ENCODE assay signal across 25 mouse cellular contexts in the genomic region with DNA sequence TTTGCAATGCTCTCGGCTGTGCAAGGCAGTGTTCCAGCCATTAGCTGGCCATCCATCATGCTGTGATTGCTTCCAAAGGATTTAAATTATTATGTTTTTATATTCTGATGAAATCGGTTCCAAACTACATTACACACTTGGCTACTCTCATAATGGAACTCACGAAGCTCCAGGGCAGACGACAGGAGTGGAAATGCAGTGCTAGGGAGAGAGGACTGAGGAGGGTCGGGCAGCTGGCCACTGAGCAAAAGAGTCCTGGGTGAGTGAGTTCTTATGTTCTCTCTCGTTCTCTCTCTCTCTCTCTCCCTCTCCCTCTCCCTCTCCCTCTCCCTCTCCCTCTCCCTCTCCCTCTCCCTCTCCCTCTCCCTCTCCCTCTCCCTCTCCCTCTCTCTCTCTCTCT.
DNase-seq lines count a peak whose midpoint lies in the region; ATAC-seq and TF ChIP-seq lines count a peak whose summit lies in the region.
"Had no signal": no experiment of that assay in that cellular context is flagged by ENCODE, and none has a peak within 500 bp of the region (broad histone marks: within the 10 kb centered on the region; RNA-seq: fewer than 3 reads in every experiment).

No protein-coding gene starts in this region.

- no peak overlapping the region for H3K4me3 ChIP-seq in embryonic facial prominence, embryonic 14.5 days (ENCODE audit: low read depth, low read length)
- no peak overlapping the region for H3K4me3 ChIP-seq in embryonic facial prominence, embryonic 10.5 days
- H3K4me3 ChIP-seq in kidney, postnatal 0 days (replicated peaks; ENCODE audit: low read depth, low read length) = no peak overlapping the region
- no peak overlapping the region for H3K4me3 ChIP-seq in kidney, embryonic 16.5 days (ENCODE audit: low read length)
- H3K4me3 ChIP-seq in midbrain, postnatal 0 days (ENCODE audit: low read depth, low read length) = no peak overlapping the region
- no peak overlapping the region for H3K4me3 ChIP-seq in midbrain, embryonic 15.5 days
- H3K4me3 ChIP-seq in neural tube, embryonic 15.5 days (replicated peaks) = no peak overlapping the region
- H3K4me3 ChIP-seq: embryonic facial prominence, embryonic 15.5 days; forebrain, embryonic 12.5 days; heart, embryonic 13.5 days; hindbrain, embryonic 13.5 days; limb, embryonic 13.5 days had no signal

- TF ChIP-seq CTCF in kidney, postnatal 0 days (IDR thresholded peaks at IDR 0.05; ENCODE audit: low read depth) = no peak
- TF ChIP-seq CTCF in midbrain, postnatal 0 days (IDR thresholded peaks at IDR 0.05) = no peak

- peak; percentile 4 for DNase-seq in embryonic facial prominence, embryonic 14.5 days (ENCODE audit: low spot score)
- DNase-seq in embryonic facial prominence, embryonic 10.5 days (ENCODE audit: low spot score) = no peak
- DNase-seq in kidney, postnatal 0 days (ENCODE audit: low spot score) = peak; percentile 9
- DNase-seq in midbrain, postnatal 0 days (ENCODE audit: low spot score) = peak; percentile 19
- DNase-seq: adrenal gland, postnatal 10 days; cerebellum, adult 11 months; cerebellum, adult 9-10 months; forebrain, postnatal 0 days; heart, postnatal 10 days; kidney, adult 8-10 months; kidney, postnatal 25 days; lung, postnatal 36 days; right cerebral cortex, postnatal 4 days; thymus, postnatal 4 days had no signal

- ATAC-seq in embryonic facial prominence, embryonic 14.5 days (ENCODE audit: low read depth) = no peak
- no peak for ATAC-seq in kidney, postnatal 0 days (replicated peaks; ENCODE audit: low FRiP score, low read depth)
- no peak for ATAC-seq in kidney, embryonic 16.5 days (ENCODE audit: low FRiP score, low TSS enrichment)
- no peak for ATAC-seq in midbrain, postnatal 0 days (ENCODE audit: low FRiP score)
- no peak for ATAC-seq in midbrain, embryonic 15.5 days (replicated peaks)
- ATAC-seq in neural tube, embryonic 15.5 days (ENCODE audit: low FRiP score) = peak; percentile 45; the same call in 1 of the 2 replicates
- ATAC-seq: forebrain, postnatal 0 days had no signal

- H3K27ac ChIP-seq in embryonic facial prominence, embryonic 14.5 days (replicated peaks; ENCODE audit: low read depth, low read length) = no peak overlapping the region
- no peak overlapping the region for H3K27ac ChIP-seq in embryonic facial prominence, embryonic 10.5 days (replicated peaks)
- H3K27ac ChIP-seq in kidney, postnatal 0 days = no peak overlapping the region
- no peak overlapping the region for H3K27ac ChIP-seq in kidney, embryonic 16.5 days (ENCODE audit: low read length)
- no peak overlapping the region for H3K27ac ChIP-seq in midbrain, postnatal 0 days (ENCODE audit: low read depth, low read length)
- no peak overlapping the region for H3K27ac ChIP-seq in midbrain, embryonic 15.5 days
- H3K27ac ChIP-seq in neural tube, embryonic 15.5 days (replicated peaks) = no peak overlapping the region
- H3K27ac ChIP-seq: embryonic facial prominence, embryonic 15.5 days; forebrain, embryonic 12.5 days; heart, embryonic 13.5 days; hindbrain, embryonic 13.5 days; limb, embryonic 13.5 days had no signal

- no peaks in the 10 kb centered on the region for H3K9me3 ChIP-seq in embryonic facial prominence, embryonic 14.5 days (ENCODE audit: control insufficient read depth, low read length)
- H3K9me3 ChIP-seq in embryonic facial prominence, embryonic 10.5 days = no peaks in the 10 kb centered on the region
- H3K9me3 ChIP-seq in kidney, postnatal 0 days (replicated peaks; ENCODE audit: low read length) = no peaks in the 10 kb centered on the region
- no peaks in the 10 kb centered on the region for H3K9me3 ChIP-seq in kidney, embryonic 16.5 days (ENCODE audit: low read length)
- no peaks in the 10 kb centered on the region for H3K9me3 ChIP-seq in midbrain, postnatal 0 days (ENCODE audit: low read length)
- no peaks in the 10 kb centered on the region for H3K9me3 ChIP-seq in midbrain, embryonic 15.5 days
- H3K9me3 ChIP-seq in neural tube, embryonic 15.5 days (replicated peaks) = no peaks in the 10 kb centered on the region
- H3K9me3 ChIP-seq: embryonic facial prominence, embryonic 15.5 days; forebrain, embryonic 12.5 days; G1E; heart, embryonic 13.5 days; hindbrain, embryonic 13.5 days; limb, embryonic 13.5 days had no signal

- H3K4me2 ChIP-seq in embryonic facial prominence, embryonic 14.5 days (ENCODE audit: low read depth, low read length) = no peak overlapping the region
- H3K4me2 ChIP-seq in kidney, postnatal 0 days (ENCODE audit: low read length) = no peak overlapping the region
- no peak overlapping the region for H3K4me2 ChIP-seq in kidney, embryonic 16.5 days (replicated peaks; ENCODE audit: low read depth, low read length)
- H3K4me2 ChIP-seq in midbrain, postnatal 0 days (ENCODE audit: low read depth, low read length, poor library complexity, severe bottlenecking) = no peak overlapping the region
- H3K4me2 ChIP-seq in midbrain, embryonic 15.5 days = no peak overlapping the region
- H3K4me2 ChIP-seq in neural tube, embryonic 15.5 days = no peak overlapping the region
- H3K4me2 ChIP-seq: embryonic facial prominence, embryonic 15.5 days; forebrain, embryonic 12.5 days; heart, embryonic 13.5 days; hindbrain, embryonic 13.5 days; limb, embryonic 13.5 days; liver, embryonic 11.5 days; midbrain, embryonic 11.5 days had no signal

- no peaks in the 10 kb centered on the region for H3K36me3 ChIP-seq in embryonic facial prominence, embryonic 14.5 days (ENCODE audit: control insufficient read depth, insufficient read depth, low read length)
- no peaks in the 10 kb centered on the region for H3K36me3 ChIP-seq in embryonic facial prominence, embryonic 10.5 days (replicated peaks)
- H3K36me3 ChIP-seq in kidney, postnatal 0 days (ENCODE audit: insufficient read depth, low read length) = no peaks in the 10 kb centered on the region
- H3K36me3 ChIP-seq in kidney, embryonic 16.5 days (ENCODE audit: insufficient read depth, low read length) = no peaks in the 10 kb centered on the region
- no peaks in the 10 kb centered on the region for H3K36me3 ChIP-seq in midbrain, postnatal 0 days (ENCODE audit: insufficient read depth, low read length)
- H3K36me3 ChIP-seq in midbrain, embryonic 15.5 days (replicated peaks) = no peaks in the 10 kb centered on the region
- no peaks in the 10 kb centered on the region for H3K36me3 ChIP-seq in neural tube, embryonic 15.5 days
- H3K36me3 ChIP-seq: embryonic facial prominence, embryonic 15.5 days; forebrain, embryonic 12.5 days; G1E; heart, embryonic 13.5 days; hindbrain, embryonic 13.5 days; limb, embryonic 13.5 days had no signal

- H3K27me3 ChIP-seq in embryonic facial prominence, embryonic 14.5 days (replicated peaks; ENCODE audit: control insufficient read depth, insufficient read depth, low read length) = no peaks in the 10 kb centered on the region
- no peaks in the 10 kb centered on the region for H3K27me3 ChIP-seq in embryonic facial prominence, embryonic 10.5 days (replicated peaks; ENCODE audit: low read depth, poor library complexity, severe bottlenecking)
- H3K27me3 ChIP-seq in kidney, postnatal 0 days (ENCODE audit: insufficient read depth, low read length) = no peaks in the 10 kb centered on the region
- H3K27me3 ChIP-seq in kidney, embryonic 16.5 days (ENCODE audit: insufficient read depth, low read length) = no peaks in the 10 kb centered on the region
- no peaks in the 10 kb centered on the region for H3K27me3 ChIP-seq in midbrain, postnatal 0 days (ENCODE audit: insufficient read depth, low read length)
- H3K27me3 ChIP-seq in midbrain, embryonic 15.5 days (replicated peaks) = no peaks in the 10 kb centered on the region
- H3K27me3 ChIP-seq in neural tube, embryonic 15.5 days (replicated peaks) = no peaks in the 10 kb centered on the region
- H3K27me3 ChIP-seq: embryonic facial prominence, embryonic 15.5 days; forebrain, embryonic 12.5 days; heart, embryonic 13.5 days; hindbrain, embryonic 13.5 days; limb, embryonic 13.5 days had no signal

- no peak overlapping the region for H3K9ac ChIP-seq in embryonic facial prominence, embryonic 14.5 days (ENCODE audit: low read depth, low read length)
- H3K9ac ChIP-seq in kidney, postnatal 0 days (ENCODE audit: low read depth, low read length) = no peak overlapping the region
- H3K9ac ChIP-seq in kidney, embryonic 16.5 days (replicated peaks; ENCODE audit: low read length) = no peak overlapping the region
- H3K9ac ChIP-seq in midbrain, postnatal 0 days (replicated peaks; ENCODE audit: low read length, poor library complexity, severe bottlenecking) = no peak overlapping the region
- no peak overlapping the region for H3K9ac ChIP-seq in midbrain, embryonic 15.5 days
- H3K9ac ChIP-seq in neural tube, embryonic 15.5 days (replicated peaks) = no peak overlapping the region
- H3K9ac ChIP-seq: embryonic facial prominence, embryonic 15.5 days; forebrain, embryonic 12.5 days; forebrain, postnatal 0 days; heart, embryonic 13.5 days; hindbrain, embryonic 13.5 days; limb, embryonic 13.5 days had no signal

- no peaks in the 10 kb centered on the region for H3K4me1 ChIP-seq in embryonic facial prominence, embryonic 14.5 days (ENCODE audit: control insufficient read depth, insufficient read depth, low read length)
- no peaks in the 10 kb centered on the region for H3K4me1 ChIP-seq in embryonic facial prominence, embryonic 10.5 days
- H3K4me1 ChIP-seq in kidney, postnatal 0 days (replicated peaks; ENCODE audit: insufficient read depth, low read length) = no peaks in the 10 kb centered on the region
- H3K4me1 ChIP-seq in kidney, embryonic 16.5 days (ENCODE audit: insufficient read depth, low read length) = no peaks in the 10 kb centered on the region
- no peaks in the 10 kb centered on the region for H3K4me1 ChIP-seq in midbrain, postnatal 0 days (ENCODE audit: insufficient read depth, low read length)
- H3K4me1 ChIP-seq in midbrain, embryonic 15.5 days = no peaks in the 10 kb centered on the region
- H3K4me1 ChIP-seq in neural tube, embryonic 15.5 days = no peaks in the 10 kb centered on the region
- H3K4me1 ChIP-seq: embryonic facial prominence, embryonic 15.5 days; forebrain, embryonic 12.5 days; heart, embryonic 13.5 days; hindbrain, embryonic 13.5 days; limb, embryonic 13.5 days had no signal

- 56% methylated on average over 6 of the region's 6 CpGs for WGBS in embryonic facial prominence, embryonic 14.5 days
- 72% methylated on average over 6 of the region's 6 CpGs for WGBS in embryonic facial prominence, embryonic 10.5 days
- WGBS in kidney, postnatal 0 days = 41% methylated on average over 6 of the region's 6 CpGs
- 47% methylated on average over 6 of the region's 6 CpGs for WGBS in kidney, embryonic 16.5 days
- WGBS in midbrain, postnatal 0 days = 59% methylated on average over 6 of the region's 6 CpGs
- WGBS in midbrain, embryonic 15.5 days = 62% methylated on average over 6 of the region's 6 CpGs
- 49% methylated on average over 6 of the region's 6 CpGs for WGBS in neural tube, embryonic 15.5 days
